Mouse (Mus musculus) cerebellum, adult 2 months (tissue): ENCODE measurements around the gene Bbs9.

Experiments used
- CTCF ChIP-seq: fragments of 200-500 bp; IDR thresholded peaks from 2 replicates; pipeline ENCODE4 v1.5.1; 2011; ENCODE audit warnings: low read depth, mild to moderate bottlenecking, control low read depth, low read length, moderate library complexity, borderline replicate concordance; ENCODE audit not compliant: insufficient read depth
- POLR2A ChIP-seq: fragments of 200-500 bp; IDR thresholded peaks from 2 replicates; pipeline ENCODE4 v1.6.1; 2011; ENCODE audit warnings: low read length, control low read depth, borderline replicate concordance; ENCODE audit not compliant: insufficient read depth

DNA sequence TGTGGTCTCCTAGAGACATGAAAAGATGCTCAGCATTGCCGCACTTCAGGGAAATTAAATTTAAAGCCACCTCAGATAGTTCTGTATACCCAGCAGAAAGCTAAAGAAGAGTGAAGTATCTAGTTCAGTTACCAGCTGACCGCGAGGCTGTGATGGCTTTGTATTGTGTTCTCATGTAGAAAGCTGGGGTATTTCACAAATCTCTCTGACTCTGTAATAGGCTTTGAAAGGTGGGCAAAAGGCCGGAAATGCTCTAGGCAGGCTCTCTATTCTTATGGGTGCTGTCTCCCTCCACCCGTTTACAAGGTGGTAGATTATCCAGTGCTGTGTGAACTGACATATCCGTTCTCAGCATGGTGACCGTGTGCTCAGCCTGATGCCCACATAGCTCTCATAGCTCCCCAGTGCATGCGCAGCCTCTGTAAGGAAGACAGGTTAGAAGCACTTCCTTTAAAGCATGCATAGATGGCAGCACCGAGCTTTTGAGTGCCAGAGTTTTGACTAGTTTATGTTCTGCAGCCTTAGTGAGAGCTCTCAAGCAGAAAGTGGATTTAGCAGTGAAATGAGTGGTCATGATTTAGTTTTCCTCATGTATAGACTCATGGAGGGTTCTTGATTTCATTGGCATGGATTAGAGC, 57.4 kb downstream of the Bbs9 start:
- TF ChIP-seq CTCF (peak; percentile 31; the same call in 1 of the 2 replicates), POLR2A (no peak)
